Mouse (Mus musculus): ENCODE measurements around the gene Rbp2.

GRCm38 (mm10) chr9:98544042-98544441 lies 58.1 kb downstream of the Rbp2 start:
- TF ChIP-seq CTCF (IDR thresholded peaks at IDR 0.05; ENCODE audit: extremely low read depth, insufficient read depth, insufficient read length, insufficient replicate concordance) (no peak), POLR2A (IDR thresholded peaks at IDR 0.05; ENCODE audit: low read depth, low read length) (no peak)
